Mouse (Mus musculus) spleen, adult 2 months (tissue): ENCODE measurements around the gene Yif1a.

ENCODE experiments used
- CTCF ChIP-seq: fragments of 200-500 bp; IDR thresholded peaks from 2 replicates; pipeline ENCODE4 v1.5.1; 2011; ENCODE audit warnings: mild to moderate bottlenecking, inconsistent platforms; ENCODE audit not compliant: insufficient read depth, insufficient read length, insufficient replicate concordance; ENCODE audit errors: extremely low read depth
- POLR2A ChIP-seq: fragments of 200-500 bp; IDR thresholded peaks from 2 replicates; pipeline ENCODE4 v1.6.1; 2011; ENCODE audit warnings: low read depth, low read length, inconsistent platforms

GRCm38 (mm10) chr19:5073518-5073917, 14.8 kb upstream of the Yif1a start:
- TF ChIP-seq CTCF (no peak), POLR2A (no peak)
